In genomic region chr5:151248084-151248483, GRCm38 (mm10) we compare ENCODE assay signal across 13 mouse cellular contexts. TPM values are rescaled to one million over a fixed set of nuclear protein-coding genes. Genes with fewer than 3 reads are reported as not detected.
DNase-seq lines count a peak whose midpoint lies in the region; ATAC-seq and TF ChIP-seq lines count a peak whose summit lies in the region.
"Had no signal": no experiment of that assay in that cellular context is flagged by ENCODE, and none has a peak within 500 bp of the region (broad histone marks: within the 10 kb centered on the region; RNA-seq: fewer than 3 reads in every experiment).

No protein-coding gene starts in this region.

- intact Hi-C loops in heart, postnatal 25 days (cut with DNase I): no loop called here
- intact Hi-C loops in gastrocnemius, adult 2 months (cut with DNase I): no loop called here

- no peak for DNase-seq in heart, embryonic 10.5 days (ENCODE audit: low spot score)
- no peak for DNase-seq in heart, postnatal 25 days (ENCODE audit: low spot score)
- DNase-seq in kidney, postnatal 10 days: no peak
- DNase-seq in NIH3T3 (ENCODE audit: low read depth): peak; percentile 49
- no peak for DNase-seq in cerebellum, adult 8-10 months
- no peak for DNase-seq in gastrocnemius, adult 2 months
- DNase-seq: adrenal gland, postnatal 36 days; gastrocnemius, postnatal 36 days; lung, embryonic 14.5 days; spleen, adult 18-20 months had no signal

- H3K4me1 ChIP-seq in heart, embryonic 10.5 days: peaks cover 24% of the 10 kb centered on the region
- H3K4me1 ChIP-seq in kidney, embryonic 16.5 days (ENCODE audit: insufficient read depth, low read length): peaks cover 21% of the 10 kb centered on the region
- peaks cover 21% of the 10 kb centered on the region for H3K4me1 ChIP-seq in liver, embryonic 16.5 days (ENCODE audit: control insufficient read depth, low read depth, low read length)

- no peak for ATAC-seq in kidney, embryonic 16.5 days (ENCODE audit: low FRiP score, low TSS enrichment)
- no peak for ATAC-seq in liver, embryonic 16.5 days (ENCODE audit: low read depth)

- 70% methylated on average over 2 of the region's 2 CpGs for WGBS in heart, embryonic 10.5 days
- 37% methylated on average over 2 of the region's 2 CpGs for WGBS in kidney, embryonic 16.5 days
- 77% methylated on average over 2 of the region's 2 CpGs for WGBS in liver, embryonic 16.5 days (ENCODE audit: insufficient replicate concordance)

- no peak for TF ChIP-seq CTCF in gastrocnemius, adult 2 months (IDR thresholded peaks at IDR 0.05)

- peak overlapping the region; percentile 65; the same call in 1 of the 2 replicates for H3K27ac ChIP-seq in heart, embryonic 10.5 days
- H3K27ac ChIP-seq in kidney, embryonic 16.5 days (ENCODE audit: low read length): peak overlapping the region; percentile 76
- peak overlapping the region; percentile 65 for H3K27ac ChIP-seq in liver, embryonic 16.5 days (ENCODE audit: low read length)
- H3K27ac ChIP-seq in gastrocnemius, adult 2 months: no peak overlapping the region
- H3K27ac ChIP-seq: hindbrain, embryonic 15.5 days had no signal

- no peaks in the 10 kb centered on the region for H3K9me3 ChIP-seq in heart, embryonic 10.5 days
- no peaks in the 10 kb centered on the region for H3K9me3 ChIP-seq in kidney, embryonic 16.5 days (ENCODE audit: low read length)
- H3K9me3 ChIP-seq in liver, embryonic 16.5 days (replicated peaks; ENCODE audit: control insufficient read depth, low read length): no peaks in the 10 kb centered on the region
- H3K9me3 ChIP-seq: hindbrain, embryonic 15.5 days had no signal

- H3K27me3 ChIP-seq in heart, embryonic 10.5 days (ENCODE audit: insufficient read depth, poor library complexity, severe bottlenecking): 0 out of 2 replicates have a peak, but pooled peaks cover 13% of the 10 kb centered on the region
- no peaks in the 10 kb centered on the region for H3K27me3 ChIP-seq in kidney, embryonic 16.5 days (ENCODE audit: insufficient read depth, low read length)
- no peaks in the 10 kb centered on the region for H3K27me3 ChIP-seq in liver, embryonic 16.5 days (ENCODE audit: control insufficient read depth, insufficient read depth, low read depth, low read length)
- H3K27me3 ChIP-seq: hindbrain, embryonic 15.5 days had no signal

- no peak overlapping the region for H3K4me2 ChIP-seq in kidney, embryonic 16.5 days (replicated peaks; ENCODE audit: low read depth, low read length)
- H3K4me2 ChIP-seq in liver, embryonic 16.5 days (ENCODE audit: low read depth, low read length): peak overlapping the region; percentile 43
- H3K4me2 ChIP-seq: hindbrain, embryonic 15.5 days; lung, embryonic 14.5 days had no signal

- no peak overlapping the region for H3K9ac ChIP-seq in kidney, embryonic 16.5 days (replicated peaks; ENCODE audit: low read length)
- 0 out of 2 replicates have a peak overlapping the region, but pooled peaks have one; percentile 6 for H3K9ac ChIP-seq in liver, embryonic 16.5 days (ENCODE audit: low read depth, low read length)
- H3K9ac ChIP-seq: hindbrain, embryonic 15.5 days; lung, embryonic 14.5 days had no signal

- H3K36me3 ChIP-seq in heart, embryonic 10.5 days: no peaks in the 10 kb centered on the region
- H3K36me3 ChIP-seq in kidney, embryonic 16.5 days (ENCODE audit: insufficient read depth, low read length): no peaks in the 10 kb centered on the region
- H3K36me3 ChIP-seq in liver, embryonic 16.5 days (ENCODE audit: control insufficient read depth, insufficient read depth): no peaks in the 10 kb centered on the region
- H3K36me3 ChIP-seq: hindbrain, embryonic 15.5 days had no signal

- no peak overlapping the region for H3K4me3 ChIP-seq in heart, embryonic 10.5 days
- H3K4me3 ChIP-seq in kidney, embryonic 16.5 days (ENCODE audit: low read length): no peak overlapping the region
- H3K4me3 ChIP-seq in liver, embryonic 16.5 days (ENCODE audit: low read depth, low read length): no peak overlapping the region
- H3K4me3 ChIP-seq in gastrocnemius, adult 2 months: no peak overlapping the region
- H3K4me3 ChIP-seq: hindbrain, embryonic 15.5 days had no signal

RNA-seq across cellular contexts. Expression of gene Stard13, which starts 14.4 kb away (rescaled TPM):
- 2.7 and 3.3 TPM in 2 replicates for polyA plus RNA-seq in heart, embryonic 10.5 days (2016; fragmentation: Nextera tagmentation; extraction: Ambion mirVana)
- 10 to 100 TPM; 18.4 to 22.4 TPM for total RNA-seq in heart, postnatal 25 days (2021)
- 12.0 and 12.2 TPM in 2 replicates for polyA plus RNA-seq in kidney, embryonic 16.5 days (2015; fragmentation: Nextera tagmentation; extraction: Ambion mirVana)
- 0.98 and 1.4 TPM in 2 replicates for polyA plus RNA-seq in liver, embryonic 16.5 days (2015; fragmentation: Nextera tagmentation; extraction: Ambion mirVana)
- total RNA-seq in gastrocnemius, adult 2 months (2021): 1 to 10 TPM; 6.7 to 7.4 TPM
